Comparison of ENCODE assay signal across 8 mouse cellular contexts in the genomic region with DNA sequence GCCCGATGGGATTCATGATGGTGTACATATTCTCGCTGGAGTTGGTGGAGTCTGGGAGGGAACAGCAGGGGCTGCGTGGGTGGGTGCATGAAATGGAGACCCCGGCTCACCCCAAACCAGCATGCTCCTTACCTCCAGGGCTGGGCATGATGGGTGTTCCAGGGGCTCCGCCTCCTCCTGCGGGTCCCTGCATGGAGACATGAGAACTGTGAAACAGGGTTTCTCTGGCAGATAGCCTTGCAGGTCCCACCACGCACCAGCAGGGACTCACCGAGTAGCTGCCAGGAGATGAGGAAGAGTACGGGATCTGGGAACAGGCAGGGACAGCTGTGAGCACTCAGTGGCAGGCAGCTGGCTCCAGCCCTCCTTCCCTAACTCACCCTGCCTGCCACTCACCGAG. TPM values are rescaled to one million over a fixed set of nuclear protein-coding genes. Genes with fewer than 3 reads are reported as not detected.
A peak's percentile ranks its signal among the peaks of the same experiment; 100 is the strongest.
DNase-seq lines count a peak whose midpoint lies in the region; ATAC-seq and TF ChIP-seq lines count a peak whose summit lies in the region.

No protein-coding gene starts in this region.

- WGBS in kidney, embryonic 15.5 days = 16% methylated on average over 10 of the region's 10 CpGs
- WGBS in forebrain, postnatal 0 days = 18% methylated on average over 10 of the region's 10 CpGs

- H3K4me1 ChIP-seq in kidney, embryonic 15.5 days = peaks cover 77% of the 10 kb centered on the region
- peaks cover 29% of the 10 kb centered on the region for H3K4me1 ChIP-seq in forebrain, postnatal 0 days (ENCODE audit: insufficient read depth)

- DNase-seq in kidney, adult 9 months = no peak
- DNase-seq in ZHBTc4 (ENCODE audit: low read depth, low spot score) = peak; percentile 80
- no peak for DNase-seq in forebrain, postnatal 0 days
- DNase-seq in mesoderm, embryonic 11.5 days (ENCODE audit: low read depth, low spot score) = peak; percentile 78
- DNase-seq in ovary, adult 18-20 months (ENCODE audit: low spot score) = no peak
- DNase-seq in gastrocnemius, postnatal 25 days = no peak

- H3K27ac ChIP-seq in kidney, embryonic 15.5 days = peak overlapping the region; percentile 51
- H3K27ac ChIP-seq in forebrain, postnatal 0 days (ENCODE audit: low read depth, low read length) = no peak overlapping the region

- peaks cover 46% of the 10 kb centered on the region for H3K36me3 ChIP-seq in kidney, embryonic 15.5 days
- H3K36me3 ChIP-seq in forebrain, postnatal 0 days (ENCODE audit: insufficient read depth) = peaks cover 11% of the 10 kb centered on the region; the same call in 1 of the 2 replicates

- peak overlapping the region; percentile 47 for H3K4me3 ChIP-seq in kidney, embryonic 15.5 days (replicated peaks)
- H3K4me3 ChIP-seq in forebrain, postnatal 0 days (ENCODE audit: low read depth, low read length) = peak overlapping the region; percentile 42

- no peak; the same call in 1 of the 2 replicates for TF ChIP-seq CTCF in forebrain, postnatal 0 days (IDR thresholded peaks at IDR 0.05; ENCODE audit: low read depth)

- H3K9ac ChIP-seq in kidney, embryonic 15.5 days = peak overlapping the region; percentile 59; the same call in 1 of the 2 replicates
- peak overlapping the region; percentile 60 for H3K9ac ChIP-seq in forebrain, postnatal 0 days

- peak overlapping the region; percentile 80 for H3K4me2 ChIP-seq in kidney, embryonic 15.5 days
- peak overlapping the region; percentile 74 for H3K4me2 ChIP-seq in forebrain, postnatal 0 days (ENCODE audit: low read depth)

- H3K27me3 ChIP-seq in kidney, embryonic 15.5 days = no peaks in the 10 kb centered on the region
- no peaks in the 10 kb centered on the region for H3K27me3 ChIP-seq in forebrain, postnatal 0 days (ENCODE audit: insufficient read depth, low read length)

- peak; percentile 1; the same call in 1 of the 2 replicates for ATAC-seq in kidney, embryonic 15.5 days (replicated peaks; ENCODE audit: low FRiP score)
- peak; percentile 3; the same call in 1 of the 2 replicates for ATAC-seq in forebrain, postnatal 0 days
- ATAC-seq in erythroblast, adult 5-6 weeks (replicated peaks; ENCODE audit: low FRiP score, poor library complexity, severe bottlenecking) = no peak

- H3K9me3 ChIP-seq in kidney, embryonic 15.5 days (replicated peaks) = no peaks in the 10 kb centered on the region
- no peaks in the 10 kb centered on the region for H3K9me3 ChIP-seq in forebrain, postnatal 0 days (ENCODE audit: low read length)

RNA-seq across cellular contexts. Expression of a gene that starts 4.5 kb away (rescaled TPM):
- polyA plus RNA-seq in kidney, embryonic 15.5 days (2015; fragmentation: Nextera tagmentation; extraction: Ambion mirVana) = 180 and 198 TPM in 2 replicates
- 127 and 136 TPM in 2 replicates for total RNA-seq in forebrain, postnatal 0 days (2014; rRNA removed)
- polyA plus RNA-seq in forebrain, postnatal 0 days (2015; fragmentation: Nextera tagmentation; extraction: Ambion mirVana) = 93.3 and 106 TPM in 2 replicates
- total RNA-seq in erythroblast, adult 5-6 weeks (2015; ENCODE audit: low replicate concordance) = 3.8 and 6.1 TPM in 2 replicates
- total RNA-seq in erythroblast, adult 5-6 weeks (2017; ENCODE audit: low replicate concordance) = 1.4 and 7.7 TPM in 2 replicates
- 10 to 100 TPM in 1 of 2 experiments, 1 to 10 TPM in 1; 4.7 to 10.3 TPM for total RNA-seq in gastrocnemius, postnatal 25 days (2021)

RNA-seq across cellular contexts. Expression of a gene that starts 9.9 kb away (rescaled TPM):
- polyA plus RNA-seq in kidney, embryonic 15.5 days (2015; fragmentation: Nextera tagmentation; extraction: Ambion mirVana) = 135 and 145 TPM in 2 replicates
- 197 and 249 TPM in 2 replicates for total RNA-seq in forebrain, postnatal 0 days (2014; rRNA removed)
- 204 and 221 TPM in 2 replicates for polyA plus RNA-seq in forebrain, postnatal 0 days (2015; fragmentation: Nextera tagmentation; extraction: Ambion mirVana)
- 6.3 and 10.9 TPM in 2 replicates for total RNA-seq in erythroblast, adult 5-6 weeks (2015; ENCODE audit: low replicate concordance)
- 6.3 and 13.8 TPM in 2 replicates for total RNA-seq in erythroblast, adult 5-6 weeks (2017; ENCODE audit: low replicate concordance)
- 10 to 100 TPM; 15.4 to 20.0 TPM for total RNA-seq in gastrocnemius, postnatal 25 days (2021)

RNA-seq across cellular contexts. Expression of a gene that starts 17.2 kb away (rescaled TPM):
- polyA plus RNA-seq in kidney, embryonic 15.5 days (2015; fragmentation: Nextera tagmentation; extraction: Ambion mirVana) = 2.5 TPM in 2 replicates
- 1.4 and 2.8 TPM in 2 replicates for total RNA-seq in forebrain, postnatal 0 days (2014; rRNA removed)
- polyA plus RNA-seq in forebrain, postnatal 0 days (2015; fragmentation: Nextera tagmentation; extraction: Ambion mirVana) = 1.2 TPM in 2 replicates
- 5.4 and 9.0 TPM in 2 replicates for total RNA-seq in erythroblast, adult 5-6 weeks (2015; ENCODE audit: low replicate concordance)
- total RNA-seq in erythroblast, adult 5-6 weeks (2017; ENCODE audit: low replicate concordance) = 0.98 and 2.3 TPM in 2 replicates
- total RNA-seq in gastrocnemius, postnatal 25 days (2021) = under 1 TPM; 0.54 to 0.56 TPM

RNA-seq across cellular contexts. Expression of a gene that starts 33.5 kb away (rescaled TPM):
- 0.46 and 0.77 TPM in 2 replicates for polyA plus RNA-seq in kidney, embryonic 15.5 days (2015; fragmentation: Nextera tagmentation; extraction: Ambion mirVana)
- 0.90 TPM in 1 of 2 replicates, not detected in the other for total RNA-seq in forebrain, postnatal 0 days (2014; rRNA removed)
- polyA plus RNA-seq in forebrain, postnatal 0 days (2015; fragmentation: Nextera tagmentation; extraction: Ambion mirVana) = 0.18 and 0.26 TPM in 2 replicates
- total RNA-seq in erythroblast, adult 5-6 weeks (2015; ENCODE audit: low replicate concordance) = not detected in 2 replicates
- 0.60 TPM in 1 of 2 replicates, not detected in the other for total RNA-seq in erythroblast, adult 5-6 weeks (2017; ENCODE audit: low replicate concordance)
- total RNA-seq in gastrocnemius, postnatal 25 days (2021) = under 1 TPM in 1 of 2 experiments, not detected in 1; 0.33 TPM

RNA-seq across cellular contexts. Expression of a gene that starts 59.5 kb away (rescaled TPM):
- 20.3 and 23.8 TPM in 2 replicates for polyA plus RNA-seq in kidney, embryonic 15.5 days (2015; fragmentation: Nextera tagmentation; extraction: Ambion mirVana)
- total RNA-seq in forebrain, postnatal 0 days (2014; rRNA removed) = 16.2 and 18.4 TPM in 2 replicates
- polyA plus RNA-seq in forebrain, postnatal 0 days (2015; fragmentation: Nextera tagmentation; extraction: Ambion mirVana) = 9.7 and 11.0 TPM in 2 replicates
- total RNA-seq in erythroblast, adult 5-6 weeks (2015; ENCODE audit: low replicate concordance) = 2.5 and 5.2 TPM in 2 replicates
- 4.0 and 4.7 TPM in 2 replicates for total RNA-seq in erythroblast, adult 5-6 weeks (2017; ENCODE audit: low replicate concordance)
- total RNA-seq in gastrocnemius, postnatal 25 days (2021) = 10 to 100 TPM in 1 of 2 experiments, 1 to 10 TPM in 1; 8.1 to 19.3 TPM

Comparison
In these comparisons a context has a peak if more than half of its experiments do, and no peak if none do; other contexts are left out.
1. DNase-seq: peak in ZHBTc4 (single experiment) and mesoderm, embryonic 11.5 days (single experiment); none in kidney, adult 9 months (single experiment), forebrain, postnatal 0 days (single experiment), ovary, adult 18-20 months (single experiment) and gastrocnemius, postnatal 25 days (single experiment).
2. RNA of a gene that starts 4.5 kb away (total RNA-seq): 127 to 136 TPM in forebrain, postnatal 0 days; 4.7 to 10.3 TPM in gastrocnemius, postnatal 25 days and 1.4 to 7.7 TPM in erythroblast, adult 5-6 weeks; every median in the first group is over 10 times any median in the second.